Mouse (Mus musculus) cerebellum, adult 2 months (tissue): ENCODE measurements around the gene Tmem220.

Experiments
- CTCF ChIP-seq: fragments of 200-500 bp; IDR thresholded peaks from 2 replicates; pipeline ENCODE4 v1.5.1; 2011; ENCODE audit warnings: low read depth, mild to moderate bottlenecking, control low read depth, low read length, moderate library complexity, borderline replicate concordance; ENCODE audit not compliant: insufficient read depth
- POLR2A ChIP-seq: fragments of 200-500 bp; IDR thresholded peaks from 2 replicates; pipeline ENCODE4 v1.6.1; 2011; ENCODE audit warnings: low read length, control low read depth, borderline replicate concordance; ENCODE audit not compliant: insufficient read depth

GRCm38 (mm10) chr11:67077435-67077834 lies 52.5 kb downstream of the Tmem220 start:
- no peak for TF ChIP-seq CTCF
- TF ChIP-seq POLR2A, result no peak
